Mouse (Mus musculus): Measurements from ENCODE around the gene Eif2ak4.
A peak's percentile ranks its signal among the peaks of the same experiment; 100 is the strongest.

The Eif2ak4 gene

DNA sequence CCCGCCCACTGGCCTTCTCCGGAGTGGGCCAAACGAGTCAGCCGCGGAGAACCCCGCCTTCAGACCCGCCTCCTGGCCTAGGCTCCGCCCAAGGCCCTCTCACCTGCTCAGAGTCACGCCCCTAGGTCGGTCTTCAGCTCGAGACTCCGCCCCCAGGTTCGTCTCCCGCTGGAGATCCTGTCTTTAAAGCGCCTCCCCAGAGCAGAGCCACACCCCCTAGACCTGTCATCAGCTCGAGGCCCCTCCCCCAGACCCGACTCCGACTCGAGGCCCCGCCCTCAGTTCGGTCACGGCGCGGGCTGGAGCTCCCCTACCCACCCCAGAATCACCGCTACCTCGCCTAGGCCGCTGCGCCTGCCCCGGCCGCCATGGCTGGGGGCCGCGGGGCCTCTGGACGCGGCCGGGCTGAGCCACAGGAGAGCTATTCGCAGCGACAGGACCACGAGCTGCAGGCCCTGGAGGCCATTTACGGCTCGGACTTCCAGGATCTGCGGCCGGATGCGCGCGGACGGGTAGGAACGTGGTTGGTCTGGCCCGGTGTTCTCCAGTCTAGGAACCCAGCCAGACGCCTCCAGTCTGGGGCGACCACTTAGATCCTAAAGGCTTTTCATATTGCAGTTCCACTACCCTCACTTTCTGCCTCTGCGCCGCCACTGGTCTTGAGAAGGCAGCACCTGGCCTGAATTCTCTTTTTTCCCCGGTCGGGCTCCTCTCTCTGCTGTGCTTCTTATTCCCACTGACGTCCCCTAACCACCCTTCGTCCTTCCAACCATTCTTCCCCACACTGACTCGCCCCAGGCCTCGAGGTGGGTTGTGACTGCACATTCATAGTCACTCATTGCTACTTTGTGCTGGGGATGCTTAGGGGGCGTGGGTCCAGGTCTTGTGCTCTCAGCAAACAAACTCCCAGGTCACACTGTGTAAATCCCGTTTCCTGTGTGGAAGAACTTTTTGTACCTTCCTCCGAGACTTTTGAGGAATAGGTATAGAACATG is at the start of gene Eif2ak4:
TSS of gene Eif2ak4 (plus strand) at position 278 of the 995 bp plus-strand sequence.
- peak; percentile 100 for DNase-seq

DNA sequence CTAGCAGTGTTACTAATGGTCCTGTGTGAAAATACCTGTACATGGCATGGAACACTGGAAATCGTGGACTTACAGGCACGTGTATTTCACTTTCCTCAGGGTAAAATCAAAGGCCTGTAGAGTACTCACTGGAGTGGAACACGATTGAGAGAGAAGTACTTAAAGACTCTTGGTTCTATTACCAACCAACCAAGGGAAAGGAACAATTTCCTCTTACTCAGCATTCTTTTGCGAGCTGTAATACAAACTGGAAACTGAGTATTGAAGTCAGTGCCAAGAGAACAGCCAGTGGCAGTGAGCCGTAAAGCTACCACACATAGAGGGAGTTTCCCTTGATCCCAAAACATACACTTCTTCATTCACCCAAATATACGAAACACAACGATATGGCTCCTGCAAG is 47.1 kb upstream of the Eif2ak4 start:
- DNase-seq, result no peak

- DNase-seq, result no peak
Measured at GRCm38 (mm10) chr2:118343897-118344296, 44.5 kb upstream of the Eif2ak4 start.

GRCm38 (mm10) chr2:118345535-118345934 is 42.9 kb upstream of the Eif2ak4 start:
- no peak for DNase-seq

DNA sequence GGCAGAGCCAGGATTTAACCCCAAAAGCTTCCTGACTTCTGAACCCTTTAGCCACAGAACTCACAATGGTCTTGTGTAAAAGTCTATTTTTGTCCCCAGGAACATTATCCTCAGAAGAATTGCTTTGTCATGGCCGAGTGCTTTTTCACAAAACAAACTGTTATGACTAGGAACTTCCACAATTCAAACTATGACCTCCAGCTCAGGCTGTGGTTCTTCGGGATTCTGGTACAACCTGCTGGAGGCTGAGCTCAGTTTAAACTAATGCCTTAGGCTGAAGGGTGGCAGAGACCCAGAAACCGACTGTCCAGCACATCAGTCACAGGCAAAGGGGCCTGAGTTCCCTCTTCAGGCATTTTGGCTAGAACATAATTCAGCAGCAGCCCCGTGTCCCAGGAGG is 34.9 kb upstream of the Eif2ak4 start:
- DNase-seq, result no peak

- DNase-seq, result no peak
Measured at GRCm38 (mm10) chr2:118353916-118354403, 34.5 kb upstream of the Eif2ak4 start.

DNA sequence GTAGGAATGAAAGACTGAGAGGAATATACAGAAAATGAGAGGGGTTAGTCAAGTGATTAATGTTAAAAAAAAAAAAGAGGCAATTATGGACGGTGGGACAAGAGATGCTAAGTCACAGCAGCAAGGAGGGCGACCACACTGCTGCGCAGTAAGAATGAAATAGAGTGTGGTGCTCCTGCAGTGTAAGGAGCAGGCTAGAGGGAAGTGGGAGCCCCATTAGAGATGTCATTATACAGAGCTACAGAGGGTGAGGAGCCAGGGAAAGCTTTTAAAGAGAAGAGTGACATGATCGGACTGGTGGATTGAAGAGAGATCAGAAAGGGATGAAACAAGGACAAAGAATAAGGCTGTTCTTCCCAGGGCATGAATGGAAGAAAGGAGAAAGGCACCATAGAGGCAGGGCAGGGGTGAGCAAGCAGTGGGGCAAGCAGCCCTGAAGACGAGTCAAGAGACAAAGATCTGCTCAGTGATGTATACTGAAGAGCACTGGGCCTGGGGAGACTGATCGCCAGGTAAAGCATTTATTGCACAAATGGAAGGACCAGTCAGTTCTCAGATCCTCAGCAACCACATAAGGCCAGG is 33.2 kb upstream of the Eif2ak4 start:
- no peak for DNase-seq

DNA sequence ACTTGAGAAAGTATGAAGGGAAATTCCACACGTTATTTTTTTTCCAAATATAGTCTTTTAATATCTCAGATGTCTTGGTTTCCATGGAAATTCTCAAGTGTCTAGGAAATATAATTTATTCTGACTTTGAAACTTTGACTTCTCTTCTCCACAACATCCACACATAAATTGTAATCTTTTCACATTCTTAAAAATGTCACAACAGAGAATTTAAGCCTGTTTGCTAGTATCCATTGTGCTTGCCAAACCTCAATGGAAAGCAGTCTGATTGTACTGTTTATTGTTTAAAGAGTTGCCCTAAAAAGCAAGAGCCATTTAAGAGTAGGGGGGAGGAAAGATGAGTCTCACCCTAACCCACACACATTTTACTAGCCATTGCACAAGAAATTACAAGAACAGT is 16.6 kb upstream of the Eif2ak4 start:
- no peak for DNase-seq

DNA sequence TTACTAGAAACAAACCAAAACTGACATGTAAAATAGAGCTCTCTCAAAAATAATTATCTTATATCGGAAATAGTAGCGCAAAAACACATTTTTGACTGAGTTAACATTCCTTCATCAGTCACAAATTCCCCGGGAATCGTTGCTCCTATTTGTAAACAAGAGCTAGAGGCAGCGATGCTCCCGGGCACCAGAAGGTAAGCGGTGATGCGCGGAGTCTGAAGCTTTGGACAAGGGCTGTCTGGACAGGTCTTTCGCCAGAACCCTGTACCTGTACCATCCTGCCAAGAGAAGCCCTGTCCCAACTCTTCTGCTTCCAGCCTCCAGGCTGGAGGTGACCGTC is 15.9 kb upstream of the Eif2ak4 start:
- no peak for DNase-seq

- peak; percentile 49 to 54 for DNase-seq
Measured at GRCm38 (mm10) chr2:118372901-118373571, 15.4 kb upstream of the Eif2ak4 start, which contains the start of gene Gpr176. TSS of gene Gpr176 (minus strand) at chr2:118373419.

DNA sequence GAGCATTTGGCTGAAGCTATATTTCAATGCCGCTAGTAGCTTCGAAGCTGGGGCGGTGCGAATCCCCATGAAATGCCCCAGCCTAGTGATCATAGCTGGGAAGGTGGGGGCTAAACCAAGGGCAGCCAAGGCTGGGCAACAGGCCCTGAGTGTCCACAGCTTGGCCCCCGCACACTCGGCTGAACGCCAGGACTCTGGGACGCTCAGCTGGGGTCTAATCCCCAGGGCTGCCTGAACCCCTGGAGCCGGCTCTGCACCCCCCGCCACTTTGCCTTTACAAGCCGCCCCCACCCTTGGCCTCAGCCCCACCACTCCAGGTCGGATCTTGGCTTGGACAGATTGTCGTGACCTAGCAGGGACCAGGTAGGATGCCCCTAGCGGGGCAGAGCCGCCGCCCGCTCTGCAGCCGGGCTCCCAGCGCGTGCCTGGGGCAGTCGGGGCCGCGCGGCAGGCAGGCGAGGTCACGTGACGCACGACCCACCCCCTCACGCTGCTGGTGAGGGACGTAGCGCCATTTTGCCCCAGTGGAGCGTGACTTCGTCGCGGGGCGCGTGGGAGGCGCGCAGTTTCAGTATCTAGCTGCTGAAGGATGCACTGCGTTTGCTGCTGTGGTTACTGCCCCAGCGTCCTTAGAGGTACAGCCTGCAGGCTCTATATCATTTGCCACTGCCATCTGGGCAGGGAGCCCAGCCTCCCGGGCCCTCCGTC is 14.7 kb upstream of the Eif2ak4 start:
- peak; percentile 94 for DNase-seq

DNA sequence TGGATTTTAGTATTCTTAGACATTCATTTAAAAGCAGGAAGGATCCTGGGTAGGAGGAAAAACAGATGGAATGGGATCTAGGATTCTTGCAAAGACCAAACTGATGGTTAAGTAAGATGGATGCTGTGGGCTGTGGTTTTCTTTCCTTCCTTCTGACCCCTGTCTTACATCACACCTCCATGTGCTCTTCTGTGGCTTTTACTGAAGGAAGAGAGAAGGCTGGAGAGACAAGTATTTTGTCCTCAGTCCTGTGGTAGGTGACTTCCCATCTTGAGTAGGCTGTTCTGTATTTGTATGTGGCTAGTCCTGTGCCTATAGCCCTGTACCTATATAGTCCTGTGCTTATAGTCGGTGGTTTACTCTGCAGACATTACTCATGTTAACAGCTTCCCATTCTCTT is 12.9 kb upstream of the Eif2ak4 start:
- DNase-seq, result no peak

- DNase-seq, result no peak
Measured at GRCm38 (mm10) chr2:118375931-118376330, 12.5 kb upstream of the Eif2ak4 start.

GRCm38 (mm10) chr2:118379756-118380155 is 8.7 kb upstream of the Eif2ak4 start:
- no peak for DNase-seq

- no peak for DNase-seq
Measured at GRCm38 (mm10) chr2:118383387-118383786, 5.0 kb upstream of the Eif2ak4 start.

GRCm38 (mm10) chr2:118389569-118389968 is 1.2 kb downstream of the Eif2ak4 start:
- no peak for DNase-seq

GRCm38 (mm10) chr2:118390072-118390471 is 1.7 kb downstream of the Eif2ak4 start:
- no peak for DNase-seq

DNA sequence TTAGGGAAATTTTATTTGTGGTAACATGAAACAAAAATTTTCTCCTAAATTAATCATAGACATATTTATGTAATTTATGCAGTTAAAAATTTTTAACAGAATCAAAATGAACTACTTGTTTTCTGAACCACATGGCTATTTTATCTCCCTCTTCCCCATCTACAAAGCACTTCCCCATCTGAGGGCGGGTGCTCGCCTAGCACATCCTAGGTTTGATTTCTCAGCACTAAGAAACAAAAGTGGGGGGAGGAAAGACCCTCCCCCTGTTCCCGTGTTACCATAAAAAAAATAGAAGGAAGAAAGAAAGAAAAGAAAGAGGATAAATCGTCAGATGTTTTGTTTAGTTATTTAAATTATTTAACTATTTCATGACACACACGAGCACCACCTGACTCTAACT is 2.8 kb downstream of the Eif2ak4 start:
- peak in 1 of 2 experiments; percentile 9 for DNase-seq

DNA sequence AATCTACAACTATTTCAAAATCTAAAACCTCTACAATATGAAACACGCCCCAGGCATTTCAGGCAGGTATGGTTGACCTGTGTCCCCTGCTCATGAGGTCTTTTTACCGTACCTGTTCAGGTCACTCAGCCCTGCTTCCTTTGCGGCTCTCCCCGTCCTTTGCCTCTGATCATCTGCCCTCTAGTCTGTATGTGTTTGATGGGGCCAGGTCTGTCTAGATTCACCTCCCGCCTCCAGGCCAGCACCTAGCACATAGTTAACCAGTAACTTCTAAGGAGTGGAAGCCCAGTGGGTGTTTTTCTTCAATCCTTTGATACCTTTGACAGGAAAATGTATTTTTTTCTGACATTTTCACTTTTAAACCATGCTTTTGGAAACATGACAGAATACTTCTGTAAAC is 11.3 kb downstream of the Eif2ak4 start:
- no peak for DNase-seq

DNA sequence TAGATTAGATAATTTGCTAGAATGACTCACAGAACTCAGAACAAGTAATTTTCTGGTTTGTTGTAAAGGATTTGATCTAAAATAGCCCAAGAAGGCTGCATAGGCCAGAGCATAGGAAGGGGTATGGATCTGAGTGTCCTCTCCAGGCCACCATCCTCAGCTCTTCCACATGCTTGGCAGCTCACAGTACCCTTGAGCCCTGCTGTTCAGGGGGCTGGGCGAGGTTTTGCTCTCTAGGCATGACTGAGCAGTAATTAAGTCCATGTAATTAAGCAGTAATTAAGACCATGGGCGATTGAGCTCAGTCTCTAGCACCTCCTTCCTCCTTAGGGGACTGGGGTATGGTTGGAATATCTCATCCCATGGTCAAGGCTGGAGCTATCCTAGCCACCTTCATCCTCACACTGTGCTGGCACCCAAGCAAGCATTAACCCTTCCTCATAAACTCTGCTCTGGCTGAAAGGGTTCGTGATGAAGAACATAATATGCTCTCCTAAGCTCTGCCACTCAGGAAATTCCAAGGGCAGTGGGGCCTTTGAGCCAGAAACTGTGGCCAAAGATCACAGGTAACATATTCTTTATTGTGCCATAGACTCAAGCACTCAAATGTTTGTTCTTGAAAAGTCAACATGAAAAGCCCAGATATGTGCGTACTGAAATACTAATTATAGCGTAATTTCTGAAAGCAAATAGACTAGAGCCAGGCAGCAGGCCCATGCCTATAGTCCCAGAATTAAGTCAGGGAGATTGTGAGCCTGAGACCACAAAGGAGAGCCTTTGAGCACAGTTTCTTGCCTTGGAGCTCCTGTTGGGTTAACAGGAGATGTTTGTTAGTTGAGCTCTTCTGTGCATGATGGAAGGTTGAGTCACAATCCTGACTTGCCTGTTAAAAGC is 13.7 kb downstream of the Eif2ak4 start:
- no peak for DNase-seq

DNA sequence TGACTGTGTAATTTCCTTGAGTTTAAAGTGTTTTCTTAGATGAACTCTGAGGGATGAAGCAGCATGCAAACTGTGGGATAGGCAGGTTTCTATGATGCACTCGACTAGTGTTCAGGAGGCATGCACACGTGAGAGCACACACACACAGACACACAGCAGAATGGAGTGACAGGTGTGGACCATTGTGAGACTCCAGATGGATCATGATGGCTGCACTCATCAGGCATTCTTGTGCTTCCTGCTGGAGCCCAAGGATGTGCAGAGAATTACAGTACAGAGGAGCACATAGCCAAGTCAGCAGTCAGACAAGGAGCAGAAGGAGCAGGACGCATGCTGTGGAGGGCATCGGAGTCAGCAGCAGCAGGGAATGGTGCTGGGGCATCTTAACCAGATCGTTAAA is 15.9 kb downstream of the Eif2ak4 start:
- no peak for DNase-seq

DNA sequence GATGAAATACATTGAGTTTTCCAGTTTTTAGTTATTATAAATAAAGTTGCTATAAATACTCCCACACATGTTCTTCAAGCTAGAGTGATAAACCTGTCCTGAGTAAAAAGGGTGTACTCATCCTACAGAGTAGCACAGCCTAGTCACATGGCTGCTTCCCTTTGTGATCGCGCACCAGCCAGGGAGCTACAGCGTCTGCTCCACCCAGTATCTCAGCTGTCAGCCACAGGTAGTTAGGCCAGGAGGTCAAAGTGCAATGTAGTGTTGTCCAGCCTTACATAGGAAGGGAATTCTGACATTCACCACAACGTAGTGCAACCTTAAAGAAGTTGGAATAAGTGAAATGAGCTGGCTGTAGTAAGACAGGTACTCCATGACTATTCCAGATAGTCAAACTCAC is 17.1 kb downstream of the Eif2ak4 start:
- DNase-seq, result no peak

Data from B cell, adult 2 months (primary cell).